Mouse (Mus musculus): ENCODE results near the gene Fgfr2.
"Not testable (repeated sequence)": the region's sequence is repeated elsewhere in the genome, so short reads cannot be mapped to it uniquely, and the experiment has no call there.

The Fgfr2 gene

DNA sequence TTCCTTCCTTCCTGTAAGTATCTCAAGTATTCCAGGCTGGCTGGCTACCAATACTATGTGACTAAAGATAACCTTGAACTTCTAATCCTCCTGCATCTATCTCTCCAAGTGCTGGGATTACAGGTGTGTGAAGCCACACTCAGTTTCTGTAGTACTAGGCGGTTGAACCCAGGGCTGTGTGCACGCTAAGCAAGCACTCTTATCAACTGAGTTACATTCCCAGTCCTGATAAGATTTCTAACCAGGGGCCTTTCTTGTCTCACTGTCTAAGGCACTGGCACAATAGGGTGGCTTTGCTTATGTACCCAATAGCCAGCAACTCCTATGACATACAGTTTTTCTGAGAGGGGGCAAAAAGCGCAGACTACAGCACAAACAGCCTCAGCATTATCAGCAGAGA lies 2957.7 kb downstream of the Fgfr2 start:
- DNase-seq = no peak

GRCm38 (mm10) chr7:130162718-130163117 lies 2960.4 kb downstream of the Fgfr2 start:
- no peak for DNase-seq

DNA sequence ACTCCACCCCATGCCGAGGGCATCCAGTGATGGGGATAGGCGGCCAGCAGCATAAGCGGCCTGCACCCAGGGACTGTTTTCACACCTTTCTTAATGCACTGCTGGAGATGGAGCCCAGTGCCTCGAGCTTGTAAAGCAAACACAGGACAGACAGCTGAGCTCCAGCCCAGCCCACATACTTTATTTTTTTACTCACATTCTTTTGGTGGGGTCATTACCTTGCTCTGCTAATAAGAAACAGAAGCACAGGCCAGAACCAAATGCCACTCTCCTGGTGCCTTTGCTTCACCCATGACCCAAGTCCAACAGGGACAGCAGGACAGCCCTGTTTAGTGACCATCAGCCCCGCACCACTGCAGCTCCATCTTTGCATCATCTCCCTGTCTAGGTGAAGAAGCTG lies 2961.6 kb downstream of the Fgfr2 start:
- DNase-seq = no peak

DNA sequence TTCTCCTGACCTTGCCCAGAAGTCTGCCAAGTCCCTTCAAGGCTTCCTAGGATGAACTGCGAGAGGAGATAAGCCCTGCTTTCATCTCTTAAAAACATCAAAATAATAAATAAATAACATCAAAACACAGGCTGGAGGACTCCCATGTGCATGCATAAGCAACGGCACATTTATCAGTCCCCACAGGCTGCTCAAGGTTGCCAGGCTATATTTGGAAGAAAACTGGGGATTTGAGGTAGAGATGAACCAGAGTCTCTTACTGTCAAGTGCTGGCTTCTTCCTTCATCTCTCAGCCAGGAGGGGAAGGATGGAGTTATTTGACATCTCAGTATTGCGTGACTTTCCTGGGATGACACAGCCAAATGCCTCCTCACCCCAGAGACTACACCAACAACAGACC lies 2964.3 kb downstream of the Fgfr2 start:
- DNase-seq = no peak

- no peak for DNase-seq
These were observed 2969.7 kb downstream of the Fgfr2 start for GRCm38 (mm10) chr7:130153363-130153969.

GRCm38 (mm10) chr7:130148906-130149305 lies 2974.2 kb downstream of the Fgfr2 start:
- DNase-seq = no peak

GRCm38 (mm10) chr7:130147230-130147629 lies 2975.9 kb downstream of the Fgfr2 start:
- DNase-seq = no peak

DNA sequence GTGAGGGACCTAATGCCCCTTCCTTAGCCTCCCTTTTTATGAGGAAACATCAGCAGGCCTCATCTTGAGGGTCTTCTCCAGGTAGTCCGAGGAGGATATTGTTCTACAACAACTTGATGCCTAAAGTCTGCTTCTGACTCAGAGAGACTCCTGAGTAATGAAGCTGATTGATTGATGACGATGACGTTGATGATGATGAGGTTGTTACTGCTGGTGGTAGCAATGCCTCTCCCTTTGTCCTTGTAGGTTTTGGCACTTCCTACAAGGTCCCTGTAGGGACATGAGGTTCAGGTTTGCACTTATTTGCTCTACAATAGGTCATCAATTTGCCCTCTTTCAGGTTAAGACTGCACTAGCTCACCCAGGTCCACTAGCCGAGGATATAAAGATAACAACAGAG lies 2977.9 kb downstream of the Fgfr2 start:
- DNase-seq = no peak

DNA sequence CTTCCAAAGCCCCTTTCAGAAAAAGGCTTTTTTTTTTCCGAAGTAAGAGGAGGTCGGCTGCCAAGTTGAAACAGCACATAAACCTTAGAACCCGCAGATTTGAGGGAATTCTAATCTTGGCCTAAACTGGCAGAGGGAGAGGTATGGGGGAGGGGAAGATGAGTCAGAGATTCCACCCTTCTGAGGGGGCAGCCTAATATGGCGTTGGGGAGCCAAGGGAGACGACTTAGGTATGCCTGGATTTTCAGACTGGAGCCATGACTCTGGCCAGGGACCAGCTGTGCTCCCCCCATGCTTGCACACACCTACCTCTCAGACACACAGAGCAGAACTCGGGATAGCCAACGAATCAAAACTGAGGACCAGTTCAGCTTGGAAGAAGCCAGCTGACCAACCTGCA lies 2979.8 kb downstream of the Fgfr2 start:
- DNase-seq = no peak

DNA sequence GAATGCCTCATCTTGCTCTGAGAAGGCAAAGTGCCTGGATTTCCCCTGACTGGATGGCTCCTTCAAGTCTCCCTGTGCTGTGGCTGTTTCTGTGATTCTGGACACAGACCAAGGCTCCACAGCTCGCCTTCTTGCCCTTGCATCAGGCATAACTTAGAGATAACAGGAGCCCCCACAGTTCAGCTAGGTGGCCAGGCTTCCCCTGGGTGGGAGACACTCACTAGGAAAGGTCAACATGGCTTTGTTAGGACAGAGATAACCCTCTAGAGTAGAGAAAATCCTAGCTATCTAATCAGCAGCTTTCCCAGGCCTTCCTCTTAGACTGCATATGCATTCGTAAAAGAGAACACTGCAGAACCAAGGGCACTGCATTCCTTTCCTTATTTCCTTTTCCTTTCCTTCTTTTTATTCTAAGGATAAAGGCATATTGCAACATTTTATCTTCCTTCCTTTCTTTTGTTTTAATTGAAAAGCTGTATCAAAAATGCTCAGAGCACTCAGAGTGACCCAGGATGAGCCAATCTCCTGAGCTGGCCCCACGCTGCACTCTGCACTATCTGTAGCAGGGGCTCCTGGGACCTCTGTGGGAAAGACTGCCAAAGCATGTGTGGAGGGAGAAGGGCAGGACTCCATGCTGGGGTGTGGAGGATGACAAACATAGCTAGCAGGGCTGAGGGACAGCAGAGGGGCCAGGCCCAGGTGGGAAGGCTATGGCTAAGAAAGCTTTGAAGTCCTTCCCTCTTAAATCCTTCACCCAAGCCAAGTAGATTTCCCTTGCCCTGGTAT lies 2981.9 kb downstream of the Fgfr2 start:
- no peak for DNase-seq

GRCm38 (mm10) chr7:130134924-130135365 lies 2988.2 kb downstream of the Fgfr2 start:
- DNase-seq = no peak

DNA sequence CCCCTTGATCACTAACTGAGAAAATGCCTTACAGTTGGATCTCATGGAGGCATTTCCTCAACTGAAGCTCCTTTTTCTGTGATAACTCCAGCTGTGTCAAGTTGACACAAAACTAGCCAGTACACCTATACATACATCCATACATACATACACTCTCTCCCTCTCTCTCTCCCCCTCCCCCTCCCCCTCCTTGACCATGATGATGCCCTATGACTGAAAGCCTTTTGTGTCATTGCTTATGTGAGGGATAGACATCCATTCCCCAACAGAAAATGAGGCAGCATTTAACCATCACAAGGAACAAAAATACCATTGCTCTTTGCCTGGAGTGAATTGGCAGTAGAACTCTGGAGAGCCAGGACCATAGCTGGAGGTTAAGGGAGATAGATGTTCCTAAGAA lies 2988.7 kb downstream of the Fgfr2 start:
- DNase-seq = not testable (repeated sequence)

- no peak for DNase-seq
These were observed 2992.9 kb downstream of the Fgfr2 start for GRCm38 (mm10) chr7:130130226-130130625.

GRCm38 (mm10) chr7:130129359-130129960 lies 2993.7 kb downstream of the Fgfr2 start:
- DNase-seq = no peak

- DNase-seq = no peak
These were observed 3001.6 kb downstream of the Fgfr2 start for GRCm38 (mm10) chr7:130121507-130121906.

DNA sequence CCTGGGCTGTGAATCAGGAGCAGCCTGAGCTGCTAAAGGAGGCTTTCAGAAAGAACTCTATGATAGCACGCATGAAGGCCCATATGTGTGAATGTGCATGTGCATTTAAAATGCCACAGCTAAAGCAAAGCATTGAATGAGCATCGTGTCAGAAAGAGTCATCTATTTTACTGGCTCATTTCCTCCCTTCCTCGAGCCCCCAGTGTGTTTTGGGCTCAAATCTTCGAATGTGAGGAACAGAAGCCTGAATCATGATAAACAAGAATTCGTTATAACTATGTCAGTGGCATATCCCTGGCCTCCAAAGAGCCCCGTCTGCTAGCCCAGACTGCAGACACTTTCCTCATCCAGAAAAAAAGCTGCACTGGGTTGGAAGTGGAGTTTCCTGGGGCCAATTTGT lies 3003.7 kb downstream of the Fgfr2 start:
- peak; percentile 19 for DNase-seq

- DNase-seq = no peak
These were observed 3004.4 kb downstream of the Fgfr2 start for GRCm38 (mm10) chr7:130118726-130119125.

DNA sequence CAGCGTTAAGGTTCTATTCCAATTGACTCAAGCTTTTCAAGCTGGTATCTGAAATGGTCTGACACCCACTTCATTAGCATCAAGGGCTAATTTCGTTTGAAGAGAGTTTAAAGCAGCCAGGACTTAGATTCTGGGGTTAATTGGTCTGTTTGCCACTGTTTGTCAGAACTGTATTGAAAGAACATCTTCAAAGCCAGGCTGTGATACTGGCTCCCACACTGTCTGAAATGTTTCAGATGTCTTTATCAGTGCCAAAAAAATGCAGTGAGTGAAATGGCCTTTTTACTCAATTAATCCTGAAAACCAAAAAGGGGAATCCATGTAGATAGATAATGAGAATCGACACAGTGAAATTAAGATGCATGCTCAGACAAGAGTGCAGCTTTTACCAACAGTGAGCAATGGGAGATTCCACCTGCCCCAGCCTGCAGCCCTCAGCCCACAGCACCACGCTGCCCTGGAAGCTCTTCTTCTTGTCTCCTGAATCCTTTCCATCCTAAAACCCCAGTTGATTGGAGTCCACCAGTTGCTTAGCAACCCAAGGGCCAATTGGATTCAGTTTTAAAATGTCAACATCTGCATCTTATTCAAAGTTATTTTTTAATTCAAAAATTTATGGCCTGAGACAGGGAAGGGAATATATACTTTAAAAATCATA lies 3005.6 kb downstream of the Fgfr2 start:
- DNase-seq = no peak

DNA sequence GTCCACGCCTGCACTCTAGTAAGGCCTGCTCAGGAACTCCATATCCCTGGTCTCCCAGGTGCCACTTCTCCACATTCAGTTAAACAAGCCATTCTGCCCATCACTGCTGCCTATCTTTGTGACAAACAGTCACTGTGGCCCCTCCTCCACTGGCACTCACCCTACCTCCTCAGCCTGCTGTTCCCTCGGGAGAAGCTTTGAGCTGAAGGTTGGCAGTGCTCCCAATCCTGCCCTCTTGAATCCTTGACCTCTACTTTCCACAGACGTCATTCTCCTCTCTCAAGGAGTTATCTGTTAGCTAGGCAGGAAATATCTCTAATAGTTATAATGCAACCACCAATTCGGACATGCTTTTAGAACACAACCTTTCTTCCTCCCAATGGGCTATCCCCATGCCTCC lies 3008.7 kb downstream of the Fgfr2 start:
- no peak for DNase-seq

Measured in right cerebral cortex, postnatal 4 days (tissue).